ENCODE assay signal across 18 mouse cellular contexts in genomic region chr12:40917486-40917885, GRCm38 (mm10).
DNase-seq lines count a peak whose midpoint lies in the region; ATAC-seq and TF ChIP-seq lines count a peak whose summit lies in the region.
"Had no signal": no experiment of that assay in that cellular context is flagged by ENCODE, and none has a peak within 500 bp of the region (broad histone marks: within the 10 kb centered on the region; RNA-seq: fewer than 3 reads in every experiment).

No protein-coding gene starts in this region.

- 0 out of 2 replicates have a peak, but pooled peaks cover 4% of the 10 kb centered on the region for H3K4me1 ChIP-seq in heart, embryonic 12.5 days (replicated peaks)
- no peaks in the 10 kb centered on the region for H3K4me1 ChIP-seq in intestine, postnatal 0 days (replicated peaks; ENCODE audit: control insufficient read depth, insufficient read depth, low read length)
- H3K4me1 ChIP-seq: limb, embryonic 13.5 days; neural tube, embryonic 13.5 days had no signal

- H3K9me3 ChIP-seq in heart, embryonic 12.5 days (replicated peaks) = no peaks in the 10 kb centered on the region
- H3K9me3 ChIP-seq in intestine, postnatal 0 days (ENCODE audit: control insufficient read depth) = no peaks in the 10 kb centered on the region
- H3K9me3 ChIP-seq: heart, embryonic 13.5 days had no signal

- H3K36me3 ChIP-seq in heart, embryonic 12.5 days = no peaks in the 10 kb centered on the region
- no peaks in the 10 kb centered on the region for H3K36me3 ChIP-seq in intestine, postnatal 0 days (ENCODE audit: control insufficient read depth, insufficient read depth)
- H3K36me3 ChIP-seq: heart, embryonic 13.5 days; limb, embryonic 13.5 days; neural tube, embryonic 13.5 days had no signal

- 86% methylated on average over 3 of the region's 3 CpGs for WGBS in heart, embryonic 12.5 days
- WGBS in intestine, postnatal 0 days = 30% methylated on average over 3 of the region's 3 CpGs

- H3K27ac ChIP-seq in heart, embryonic 12.5 days (ENCODE audit: poor library complexity, severe bottlenecking) = no peak overlapping the region
- no peak overlapping the region for H3K27ac ChIP-seq in intestine, postnatal 0 days (ENCODE audit: low read depth, low read length)
- H3K27ac ChIP-seq: heart, embryonic 13.5 days; kidney, postnatal 0 days; limb, embryonic 13.5 days; neural tube, embryonic 13.5 days had no signal

- DNase-seq in heart, adult 11 months = peak; percentile 82
- DNase-seq in A20 (ENCODE audit: low read depth, low spot score) (peak; percentile 4), ZHBTc4 (ENCODE audit: low read depth, low spot score) (peak; percentile 95)
- no peak for DNase-seq in kidney, postnatal 36 days
- DNase-seq in ovary, adult 18-20 months (ENCODE audit: low spot score) = no peak
- no peak for DNase-seq in layer of hippocampus, postnatal 25 days (ENCODE audit: extremely low spot score in 1 of 2, low spot score in 1 of 2)
- DNase-seq: cerebellum, postnatal 14 days; gastrocnemius, postnatal 25 days; heart, postnatal 4 days; layer of hippocampus, postnatal 36 days; liver, postnatal 0 days; thymus, postnatal 25 days had no signal

- no peak overlapping the region for H3K9ac ChIP-seq in heart, embryonic 12.5 days
- no peak overlapping the region for H3K9ac ChIP-seq in intestine, postnatal 0 days (ENCODE audit: low read depth, low read length)
- H3K9ac ChIP-seq: heart, embryonic 13.5 days; limb, embryonic 13.5 days; liver, postnatal 0 days; neural tube, embryonic 13.5 days had no signal

- no peak for TF ChIP-seq CTCF in intestine, postnatal 0 days (IDR thresholded peaks at IDR 0.05; ENCODE audit: low read depth)

- H3K4me3 ChIP-seq in heart, embryonic 12.5 days = no peak overlapping the region
- no peak overlapping the region for H3K4me3 ChIP-seq in intestine, postnatal 0 days (ENCODE audit: low read depth, low read length)
- H3K4me3 ChIP-seq: heart, embryonic 13.5 days; limb, embryonic 13.5 days; neural tube, embryonic 13.5 days had no signal

- no peak overlapping the region for H3K4me2 ChIP-seq in heart, embryonic 12.5 days
- H3K4me2 ChIP-seq in intestine, postnatal 0 days (replicated peaks; ENCODE audit: low read depth) = no peak overlapping the region
- H3K4me2 ChIP-seq: heart, embryonic 13.5 days; limb, embryonic 13.5 days; neural tube, embryonic 13.5 days had no signal

- no peaks in the 10 kb centered on the region for H3K27me3 ChIP-seq in heart, embryonic 12.5 days (replicated peaks)
- H3K27me3 ChIP-seq in intestine, postnatal 0 days (replicated peaks; ENCODE audit: control insufficient read depth, insufficient read depth, low read length) = no peaks in the 10 kb centered on the region
- H3K27me3 ChIP-seq: heart, embryonic 13.5 days; limb, embryonic 13.5 days; neural tube, embryonic 13.5 days had no signal

- no peak for ATAC-seq in heart, embryonic 12.5 days (ENCODE audit: insufficient number of reproducible peaks, low FRiP score)
- peak; percentile 92 for ATAC-seq in intestine, postnatal 0 days
- ATAC-seq: liver, postnatal 0 days had no signal

Comparison
In these comparisons a context has a peak if more than half of its experiments do, and no peak if none do; other contexts are left out.
1. DNase-seq: peak in heart, adult 11 months (single experiment), A20 (single experiment) and ZHBTc4 (single experiment); none in kidney, postnatal 36 days (0 of 2), ovary, adult 18-20 months (single experiment) and layer of hippocampus, postnatal 25 days (0 of 2).